Mouse (Mus musculus) lung, postnatal 0 days (tissue): ENCODE results near the gene Emc6. TPM values are rescaled to one million over a fixed set of nuclear protein-coding genes. Genes with fewer than 3 reads are reported as not detected.

ENCODE experiments used
- ATAC-seq: fragments of 200-750 bp; cut with Nextera tagmentation; 2 replicates; pipeline ENCODE4 v1.8.0; 2017; ENCODE audit warnings: moderate library complexity
- DNase-seq: peaks from one replicate; pipeline ENCODE4 v3.0.0-alpha.2; 2016; ENCODE audit warnings: low spot score
- H3K27ac ChIP-seq: fragments of 300-500 bp; sonication (generic); 2 replicates; pipeline ENCODE4 v1.5.1; 2014; ENCODE audit warnings: antibody characterized with exemption, mild to moderate bottlenecking, low read length, mixed read lengths
- H3K27me3 ChIP-seq: fragments of 300-500 bp; sonication (generic); replicated peaks from 2 replicates; pipeline ENCODE4 v1.6.1; 2014; ENCODE audit warnings: low read length, mixed read lengths; ENCODE audit not compliant: insufficient read depth
- H3K36me3 ChIP-seq: fragments of 300-500 bp; sonication (generic); 2 replicates; pipeline ENCODE4 v1.6.1; 2014; ENCODE audit warnings: low read length, mixed read lengths; ENCODE audit not compliant: insufficient read depth
- H3K4me1 ChIP-seq: fragments of 300-500 bp; sonication (generic); 2 replicates; pipeline ENCODE4 v1.6.1; 2014; ENCODE audit warnings: antibody characterized with exemption, low read depth, low read length, mixed read lengths; ENCODE audit not compliant: insufficient read depth
- H3K4me2 ChIP-seq: fragments of 300-500 bp; sonication (generic); replicated peaks from 2 replicates; pipeline ENCODE4 v1.6.1; 2014; ENCODE audit warnings: low read depth, mild to moderate bottlenecking, low read length, moderate library complexity, mixed read lengths
- H3K4me3 ChIP-seq: fragments of 300-500 bp; sonication (generic); 2 replicates; pipeline ENCODE4 v1.5.1; 2014; ENCODE audit warnings: low read depth, low read length
- H3K9ac ChIP-seq: fragments of 300-500 bp; sonication (generic); replicated peaks from 2 replicates; pipeline ENCODE4 v1.6.1; 2014; ENCODE audit warnings: low read depth, mild to moderate bottlenecking
- H3K9me3 ChIP-seq: fragments of 300-500 bp; sonication (generic); 2 replicates; pipeline ENCODE4 v1.6.1; 2016; ENCODE audit warnings: low read length, mixed read lengths
- CTCF ChIP-seq: IDR thresholded peaks from 2 replicates; pipeline ENCODE4 v1.5.1; 2016; ENCODE audit warnings: antibody characterized with exemption, mild to moderate bottlenecking
- EP300 ChIP-seq: IDR thresholded peaks from 2 replicates; pipeline ENCODE4 v1.6.1; 2016; ENCODE audit warnings: antibody characterized with exemption, mild to moderate bottlenecking, control low read depth
- WGBS: fragments of 180-500 bp; shearing (Covaris S2); extraction: QIAGEN DNeasy Blood & Tissue Kit; methylation state at CpG from one replicate; pipeline ENCODE4 v1.1.7; 2014; 5-methylcytosine and 5-hydroxymethylcytosine counted together
- polyA plus RNA-seq: library from polyadenylated mRNA; unstranded; fragments of >200 nt; fragmentation: Nextera tagmentation; extraction: Ambion mirVana; gene quantifications from 2 replicates; pipeline ENCODE4 v1.2.1, GENCODE M21; 2015

Gene Emc6
- 160 and 177 TPM in 2 replicates for polyA plus RNA-seq

DNA sequence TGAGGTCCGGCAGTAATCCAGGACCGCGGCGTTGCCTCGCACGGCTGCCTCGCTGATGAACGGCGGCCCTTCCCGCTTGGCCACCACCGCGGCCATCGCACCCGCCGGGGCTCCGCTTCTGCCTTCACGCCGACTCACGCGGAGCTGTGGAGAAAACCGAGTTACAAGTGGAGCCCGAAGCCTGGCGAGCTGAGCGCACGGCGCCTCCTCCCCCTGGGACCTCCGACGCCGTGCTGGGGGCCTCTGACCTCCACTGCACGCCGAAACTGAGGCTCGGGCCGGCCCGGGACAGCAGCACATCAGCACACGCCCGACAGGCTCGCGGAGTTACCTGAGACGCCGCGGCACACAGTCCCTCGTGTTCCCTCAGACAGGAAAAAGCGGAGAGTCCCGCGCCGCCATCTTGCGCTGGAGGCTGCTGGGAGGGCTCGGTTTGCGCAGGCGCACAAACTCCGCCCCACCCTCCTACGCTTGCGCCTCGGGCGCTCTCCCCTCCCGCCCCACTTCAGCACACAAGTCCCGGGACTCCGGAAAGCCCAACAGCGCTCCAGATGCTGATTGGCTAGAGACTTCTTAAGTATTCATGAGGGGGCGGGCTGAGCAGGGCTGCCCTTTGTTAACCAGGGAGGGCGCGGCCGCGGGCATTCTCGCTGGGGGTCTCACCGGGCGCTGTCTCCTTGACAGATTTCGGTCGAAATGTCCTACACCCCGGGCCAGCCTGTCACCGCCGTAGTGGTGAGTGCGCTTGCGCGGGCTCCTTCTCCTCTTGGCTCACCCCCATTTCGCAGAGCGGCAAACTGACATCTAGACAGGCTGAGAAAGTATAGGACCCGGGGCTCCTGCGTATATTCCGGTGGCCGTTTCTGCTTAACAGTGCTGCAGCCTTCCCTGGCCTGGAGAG lies at the start of gene Emc6, which contains the start of gene Tax1bp3:
Gene Emc6, minus strand, starts transcription at position 430 of the 901 bp plus-strand sequence.
Gene Tax1bp3, plus strand, starts transcription at position 476 of the 901 bp plus-strand sequence.
- H3K9ac ChIP-seq = peak within 1 kb of the TSS; percentile 93
- peak within 1 kb of the TSS; percentile 98 for H3K27ac ChIP-seq
- DNase-seq (peak; percentile 100), ATAC-seq (peak; percentile 96)
- no peaks in the 10 kb centered on the region for H3K36me3 ChIP-seq
- peaks cover 10% of the 10 kb centered on the region; the same call in 1 of the 2 replicates for H3K4me1 ChIP-seq
- peak within 1 kb of the TSS; percentile 87 for H3K4me2 ChIP-seq
- no peaks in the 10 kb centered on the region for H3K27me3 ChIP-seq
- peak within 1 kb of the TSS; percentile 91 for H3K4me3 ChIP-seq
- no peaks in the 10 kb centered on the region for H3K9me3 ChIP-seq
- WGBS = under 1% methylated on average over 65 of the region's 81 CpGs
- TF ChIP-seq CTCF = no peak
- no peak; the same call in 1 of the 2 replicates for TF ChIP-seq EP300

DNA sequence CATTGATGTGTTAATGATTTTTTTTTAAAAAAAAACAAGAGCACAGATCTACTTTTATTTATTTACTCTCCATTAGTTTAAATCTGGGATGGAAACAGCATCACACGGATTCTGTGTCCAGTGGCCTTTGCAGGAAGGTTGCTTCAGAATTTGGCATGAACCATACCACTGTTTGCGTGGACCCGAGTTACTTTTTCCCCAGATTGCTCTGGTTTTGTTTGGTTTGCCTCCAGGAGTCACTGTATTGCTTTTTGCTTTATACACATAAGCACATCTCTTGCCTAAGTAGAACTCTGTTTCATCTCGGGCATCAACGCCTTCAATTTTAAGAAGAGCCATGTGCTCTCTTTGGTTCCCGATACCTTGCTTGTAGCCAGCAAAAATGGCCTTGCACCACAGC lies 49.0 kb upstream of the Emc6 start:
- Histone ChIP-seq H3K36me3 (no peaks in the 10 kb centered on the region), H3K4me1 (no peaks in the 10 kb centered on the region), H3K4me3 (no peak overlapping the region), H3K9ac (no peak overlapping the region), H3K4me2 (no peak overlapping the region), H3K9me3 (no peaks in the 10 kb centered on the region), H3K27ac (no peak overlapping the region), H3K27me3 (no peaks in the 10 kb centered on the region)
- ATAC-seq (no peak), DNase-seq (no peak)
- TF ChIP-seq CTCF = no peak
- no peak for TF ChIP-seq EP300
- 82% methylated on average over 6 of the region's 6 CpGs for WGBS

DNA sequence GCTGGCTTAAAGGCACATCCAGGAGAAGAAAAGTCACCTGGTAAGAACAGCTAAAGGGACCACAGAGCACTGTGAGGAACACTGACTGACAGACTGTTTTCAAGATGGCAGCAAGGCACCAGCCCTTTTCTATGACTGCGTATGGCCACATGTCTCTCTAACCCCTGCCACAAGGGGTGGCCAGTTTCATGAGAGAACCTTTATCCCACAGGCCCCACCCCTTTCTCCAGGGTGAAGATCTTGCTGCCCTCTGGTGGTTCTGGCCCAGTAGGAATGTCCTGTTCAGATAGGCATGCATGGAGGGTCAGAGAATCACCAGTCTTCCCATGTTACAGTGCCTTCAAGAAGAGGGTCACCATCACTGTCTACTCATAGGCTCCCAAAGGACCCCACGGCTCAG lies 47.1 kb upstream of the Emc6 start:
- Histone ChIP-seq H3K4me1 (no peaks in the 10 kb centered on the region), H3K9ac (no peak overlapping the region), H3K27ac (no peak overlapping the region), H3K4me3 (no peak overlapping the region), H3K27me3 (no peaks in the 10 kb centered on the region), H3K9me3 (no peaks in the 10 kb centered on the region), H3K36me3 (no peaks in the 10 kb centered on the region), H3K4me2 (no peak overlapping the region)
- TF ChIP-seq CTCF (peak; percentile 68), EP300 (no peak)
- ATAC-seq = no peak
- 55% methylated on average over 2 of the region's 2 CpGs for WGBS
- DNase-seq = peak; percentile 40

DNA sequence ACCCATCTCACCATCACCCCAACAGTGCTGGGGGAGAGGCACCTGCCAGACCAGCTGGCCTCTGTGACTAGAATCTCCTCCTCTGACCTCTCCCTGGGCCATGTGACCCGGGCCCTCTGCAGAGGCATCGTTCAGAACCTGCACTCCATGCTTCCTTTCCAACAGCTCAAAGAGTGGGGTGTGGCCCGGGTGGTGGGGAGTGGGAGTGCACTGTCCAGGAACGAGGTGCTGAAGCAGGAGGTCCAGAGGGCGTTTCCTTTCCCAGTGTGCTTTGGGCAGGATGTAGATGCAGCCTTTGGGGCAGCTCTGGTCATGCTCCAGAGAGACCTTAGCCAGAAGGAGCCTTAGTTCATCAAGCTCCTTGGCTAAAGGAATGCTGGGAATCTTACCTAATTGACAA lies 46.0 kb upstream of the Emc6 start:
- Histone ChIP-seq H3K36me3 (no peaks in the 10 kb centered on the region), H3K9ac (no peak overlapping the region), H3K9me3 (no peaks in the 10 kb centered on the region), H3K4me2 (no peak overlapping the region), H3K27me3 (no peaks in the 10 kb centered on the region), H3K4me1 (no peaks in the 10 kb centered on the region), H3K4me3 (no peak overlapping the region), H3K27ac (no peak overlapping the region)
- ATAC-seq (no peak), DNase-seq (no peak)
- no peak for TF ChIP-seq CTCF
- no peak for TF ChIP-seq EP300
- 21% methylated on average over 5 of the region's 5 CpGs for WGBS

DNA sequence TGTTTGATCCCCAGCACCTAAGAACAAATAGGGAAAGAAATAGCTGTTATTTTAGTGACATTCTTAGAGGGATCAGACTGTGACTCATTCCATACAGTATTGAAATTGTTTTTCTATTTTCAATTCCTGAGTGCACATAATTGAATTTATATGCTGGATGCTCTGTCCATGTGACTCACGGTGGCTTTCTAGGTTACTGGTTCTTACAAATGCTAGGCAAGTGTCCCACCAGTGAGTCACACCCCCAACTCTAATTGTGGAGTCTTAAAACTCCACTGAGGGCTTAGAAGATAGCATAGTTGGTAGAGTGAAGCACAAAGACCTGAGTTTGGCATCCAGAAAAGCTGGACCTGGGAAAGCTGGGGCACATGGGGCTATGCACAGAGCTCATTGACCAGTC lies 43.8 kb upstream of the Emc6 start:
- DNase-seq = no peak
- no peaks in the 10 kb centered on the region for H3K36me3 ChIP-seq
- no peak overlapping the region for H3K9ac ChIP-seq
- H3K9me3 ChIP-seq = no peaks in the 10 kb centered on the region
- no peak overlapping the region for H3K4me2 ChIP-seq
- ATAC-seq = no peak
- WGBS = 80% methylated on average over 1 of the region's 1 CpGs
- H3K27ac ChIP-seq = no peak overlapping the region
- no peaks in the 10 kb centered on the region for H3K4me1 ChIP-seq
- TF ChIP-seq EP300 = no peak
- no peak for TF ChIP-seq CTCF
- no peak overlapping the region for H3K4me3 ChIP-seq
- no peaks in the 10 kb centered on the region for H3K27me3 ChIP-seq

DNA sequence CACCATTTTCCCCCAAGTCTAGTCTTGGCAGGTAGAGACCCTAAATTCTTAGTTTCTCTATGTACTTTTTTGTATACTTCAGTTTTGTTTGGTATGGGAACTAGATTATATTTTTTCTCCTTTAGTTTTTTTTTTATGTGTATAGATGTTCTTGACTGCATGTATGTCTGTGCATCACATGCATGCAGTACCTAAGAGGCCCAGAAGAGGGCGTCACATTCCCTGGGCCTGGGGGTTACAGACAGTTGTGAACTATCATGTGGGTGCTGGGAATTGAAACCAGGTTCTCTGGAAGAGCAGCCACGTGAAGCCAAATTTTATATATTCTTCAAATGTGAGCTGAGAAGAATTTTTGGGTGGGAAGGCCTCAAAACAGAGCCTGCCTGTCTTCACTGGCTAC lies 42.8 kb upstream of the Emc6 start:
- Histone ChIP-seq H3K4me2 (no peak overlapping the region), H3K4me1 (no peaks in the 10 kb centered on the region), H3K9ac (no peak overlapping the region), H3K36me3 (no peaks in the 10 kb centered on the region), H3K27ac (no peak overlapping the region), H3K9me3 (no peaks in the 10 kb centered on the region), H3K4me3 (no peak overlapping the region), H3K27me3 (no peaks in the 10 kb centered on the region)
- TF ChIP-seq EP300 = no peak
- peak; percentile 9; the same call in 1 of the 2 replicates for TF ChIP-seq CTCF
- ATAC-seq = no peak
- no peak for DNase-seq
- 53% methylated on average over 2 of the region's 2 CpGs for WGBS
